Mouse (Mus musculus) cerebellum, postnatal 4 days (tissue): ENCODE measurements around the gene Degs2.

Source experiments
- DNase-seq, 2 experiments: peaks; one replicate each; pipeline ENCODE4 v3.0.0; 2022; ENCODE audit warnings: low spot score in 2 of 2, mixed read lengths in 1 of 2

The Degs2 gene

GRCm38 (mm10) chr12:108700037-108700436 lies 2.1 kb downstream of the Degs2 start:
- no peak for DNase-seq

GRCm38 (mm10) chr12:108699576-108699975 lies 2.5 kb downstream of the Degs2 start:
- no peak for DNase-seq

GRCm38 (mm10) chr12:108698697-108699471 lies 3.2 kb downstream of the Degs2 start:
- DNase-seq: no peak

GRCm38 (mm10) chr12:108694223-108694622 lies 7.9 kb downstream of the Degs2 start:
- DNase-seq: no peak

- DNase-seq: no peak
Observed at GRCm38 (mm10) chr12:108693592-108693991, 8.5 kb downstream of the Degs2 start.

- no peak for DNase-seq
Observed at GRCm38 (mm10) chr12:108690529-108690928, 11.6 kb downstream of the Degs2 start.

- DNase-seq: no peak
Observed at GRCm38 (mm10) chr12:108689167-108689566, 12.9 kb downstream of the Degs2 start.

- DNase-seq: no peak
Observed at GRCm38 (mm10) chr12:108686926-108687325, 15.2 kb downstream of the Degs2 start.

GRCm38 (mm10) chr12:108686463-108686862 lies 15.7 kb downstream of the Degs2 start:
- DNase-seq: no peak

- no peak for DNase-seq
Observed at GRCm38 (mm10) chr12:108682240-108683023, 19.7 kb downstream of the Degs2 start.

GRCm38 (mm10) chr12:108680861-108681260 lies 21.3 kb downstream of the Degs2 start:
- no peak for DNase-seq

- DNase-seq: no peak
Observed at GRCm38 (mm10) chr12:108678366-108678765, 23.7 kb downstream of the Degs2 start.

GRCm38 (mm10) chr12:108677116-108677515 lies 25.0 kb downstream of the Degs2 start:
- no peak for DNase-seq

- no peak for DNase-seq
Observed at GRCm38 (mm10) chr12:108675614-108676401, 26.3 kb downstream of the Degs2 start.

GRCm38 (mm10) chr12:108674916-108675315 lies 27.2 kb downstream of the Degs2 start:
- DNase-seq: no peak

GRCm38 (mm10) chr12:108674502-108674901 lies 27.6 kb downstream of the Degs2 start:
- no peak for DNase-seq

- no peak for DNase-seq
Observed at GRCm38 (mm10) chr12:108673546-108673945, 28.6 kb downstream of the Degs2 start.

- DNase-seq: no peak
Observed at GRCm38 (mm10) chr12:108672908-108673307, 29.2 kb downstream of the Degs2 start.

- DNase-seq: no peak
Observed at GRCm38 (mm10) chr12:108671541-108671940, 30.6 kb downstream of the Degs2 start.

GRCm38 (mm10) chr12:108668606-108669235 lies 33.4 kb downstream of the Degs2 start:
- peak in 1 of 2 experiments; percentile 48 for DNase-seq

GRCm38 (mm10) chr12:108657350-108657749 lies 44.8 kb downstream of the Degs2 start:
- DNase-seq: peak in 1 of 2 experiments; percentile 29
